ENCODE assay signal across 20 mouse cellular contexts in the genomic region with DNA sequence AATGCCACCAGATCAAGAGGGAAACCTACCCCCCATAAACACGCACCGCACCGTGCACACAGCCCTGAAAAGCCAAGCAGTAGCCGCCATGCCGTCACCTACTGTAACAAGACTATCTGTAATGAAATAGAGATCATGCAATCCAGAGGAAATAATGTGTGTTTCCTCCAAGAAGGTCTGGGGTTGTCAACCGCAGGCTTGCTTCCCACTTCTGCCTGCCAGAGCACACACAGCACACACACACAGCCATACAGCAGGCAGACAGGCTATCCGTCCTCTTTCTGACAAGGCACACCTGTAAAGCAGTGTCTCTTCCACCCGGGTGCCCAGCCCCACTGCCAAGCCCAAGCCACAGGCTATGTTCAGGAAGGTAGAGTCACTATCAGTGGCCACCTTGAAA.
"Had no signal": no experiment of that assay in that cellular context is flagged by ENCODE, and none has a peak within 500 bp of the region (broad histone marks: within the 10 kb centered on the region; RNA-seq: fewer than 3 reads in every experiment).

No protein-coding gene starts in this region.

- ATAC-seq: intestine, postnatal 0 days; liver, postnatal 0 days had no signal

- H3K9ac ChIP-seq: limb, embryonic 12.5 days; limb, embryonic 15.5 days; liver, embryonic 14.5 days; liver, postnatal 0 days; lung, embryonic 15.5 days had no signal

- H3K4me2 ChIP-seq: limb, embryonic 12.5 days; limb, embryonic 15.5 days; liver, embryonic 11.5 days; lung, embryonic 15.5 days had no signal

- DNase-seq: kidney, adult 8-10 months; kidney, postnatal 10 days; kidney, postnatal 36 days; layer of hippocampus, postnatal 36 days; left cerebral cortex, postnatal 4 days; liver, postnatal 0 days; lung, postnatal 10 days; lung, postnatal 36 days; thymus, adult 2 months; thymus, postnatal 14 days; thymus, postnatal 4 days had no signal

- H3K4me1 ChIP-seq: limb, embryonic 12.5 days; limb, embryonic 15.5 days; lung, embryonic 15.5 days had no signal

- H3K4me3 ChIP-seq: left cerebral cortex, adult 2 months; limb, embryonic 12.5 days; limb, embryonic 15.5 days; lung, embryonic 15.5 days; midbrain, embryonic 10.5 days had no signal

- H3K36me3 ChIP-seq: limb, embryonic 12.5 days; limb, embryonic 15.5 days; lung, embryonic 15.5 days; midbrain, embryonic 10.5 days had no signal

- H3K9me3 ChIP-seq: limb, embryonic 12.5 days; limb, embryonic 15.5 days; lung, embryonic 15.5 days; midbrain, embryonic 10.5 days had no signal

- H3K27me3 ChIP-seq: limb, embryonic 12.5 days; limb, embryonic 15.5 days; lung, embryonic 15.5 days had no signal

- H3K27ac ChIP-seq: left cerebral cortex, adult 2 months; limb, embryonic 12.5 days; limb, embryonic 15.5 days; liver, embryonic 14.5 days; lung, embryonic 15.5 days; stomach, postnatal 0 days had no signal
